Mouse (Mus musculus) cerebellum, postnatal 4 days (tissue): ENCODE data around the gene Haspin.

Source experiments
- DNase-seq, 2 experiments: peaks; one replicate each; pipeline ENCODE4 v3.0.0; 2022; ENCODE audit warnings: low spot score in 2 of 2, mixed read lengths in 1 of 2

The Haspin gene

DNA sequence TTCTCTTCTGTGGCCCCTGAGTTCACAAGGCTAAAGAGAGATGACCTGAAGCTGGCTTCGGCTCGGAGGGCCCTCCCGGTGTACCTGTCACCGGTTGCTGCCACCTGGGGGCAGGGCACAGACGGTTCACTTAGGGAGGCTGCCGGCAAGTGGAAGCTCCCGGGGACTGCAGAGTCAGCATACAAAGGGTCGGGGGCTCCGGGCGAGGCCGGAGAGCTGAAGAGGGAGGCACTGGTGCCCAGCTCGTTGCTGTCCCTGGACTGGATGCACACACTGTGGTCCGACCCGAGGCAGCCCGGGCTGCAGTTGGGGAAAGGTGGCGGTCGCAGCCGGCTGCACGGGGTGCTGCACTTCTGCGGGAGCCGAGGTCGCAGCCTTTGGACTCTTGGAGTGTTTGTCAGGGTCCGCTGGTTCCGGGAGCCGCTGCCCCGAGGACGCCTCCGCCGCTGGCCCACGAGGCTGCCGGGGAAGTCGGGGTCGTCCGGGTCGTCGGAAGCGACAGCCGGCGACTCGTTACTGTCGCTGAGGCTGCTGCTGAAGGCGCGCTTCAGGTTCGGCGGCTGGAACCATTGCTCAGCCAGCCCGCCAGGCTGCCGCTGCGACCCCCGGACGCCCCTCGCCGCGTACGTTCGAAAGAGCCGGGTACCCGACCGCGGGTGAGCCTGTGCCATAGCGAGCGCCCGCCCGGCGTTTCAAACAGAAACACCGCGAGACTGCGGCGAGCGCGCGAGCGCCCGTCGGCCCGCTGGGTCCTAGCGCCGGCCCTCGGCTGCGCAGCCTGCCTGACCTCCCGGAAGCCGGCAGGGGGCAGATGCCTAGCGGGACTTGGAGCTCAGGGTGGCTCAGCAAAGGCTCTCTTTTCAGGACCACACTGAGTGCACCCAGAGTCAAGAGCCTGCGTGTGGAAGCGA lies at the start of gene Haspin:
Gene Haspin (minus strand): TSS at position 704 of the 911 bp plus-strand sequence.
- peak; percentile 85 to 94 for DNase-seq

DNA sequence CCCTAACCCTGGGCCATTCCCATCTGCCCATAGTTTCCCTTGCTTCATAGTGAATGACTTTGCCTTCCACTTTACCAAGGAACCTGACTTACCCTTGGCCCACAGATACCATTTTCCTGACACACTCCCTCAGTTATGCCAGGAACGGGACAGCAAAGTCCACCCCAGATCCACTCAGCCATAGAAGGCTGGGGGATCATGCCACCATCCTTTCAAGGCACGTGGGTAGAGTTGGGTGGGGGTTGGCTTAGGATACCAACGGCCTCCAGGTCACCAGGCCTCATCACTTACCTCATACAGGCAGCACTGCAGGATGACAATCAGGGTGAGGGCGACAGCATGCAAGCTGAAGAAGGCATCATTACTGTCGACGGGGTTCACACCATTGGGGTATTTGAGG lies 49.1 kb upstream of the Haspin start:
- DNase-seq = no peak

DNA sequence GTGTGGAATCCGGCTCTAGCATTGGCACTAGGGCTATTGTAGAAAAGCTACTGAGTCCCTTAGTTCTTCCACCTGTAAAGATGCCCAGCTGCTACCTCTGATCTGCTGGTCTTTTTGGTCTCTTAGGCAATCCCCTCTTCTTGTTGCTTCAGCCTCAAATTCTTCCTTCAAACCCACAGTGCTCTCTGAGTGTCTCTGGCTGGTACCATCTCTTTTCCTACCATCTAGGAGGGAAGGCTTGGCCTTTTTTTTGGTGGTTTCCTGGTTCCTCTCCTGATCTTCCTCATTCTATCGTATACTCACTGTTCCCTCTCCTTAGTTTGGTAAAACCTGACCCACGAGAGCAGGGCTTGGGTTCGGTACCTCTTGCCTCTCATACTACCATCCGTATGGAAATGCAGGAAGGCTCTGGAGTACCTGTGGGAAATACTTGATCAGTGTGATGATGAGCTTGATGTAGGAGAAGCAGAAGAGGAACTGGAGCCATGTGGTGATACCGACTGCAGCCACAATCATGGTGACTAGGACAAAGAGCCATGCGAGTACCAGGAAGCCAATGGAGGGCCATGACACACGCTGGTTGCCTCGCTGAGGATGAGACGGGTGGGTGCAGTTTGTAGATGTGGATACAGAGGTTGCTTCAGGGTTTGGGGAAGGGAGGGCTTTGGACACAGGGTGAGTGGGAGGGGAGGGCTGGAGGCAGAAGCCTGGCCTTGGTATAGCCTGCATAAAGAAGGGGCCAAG lies 48.0 kb upstream of the Haspin start:
- DNase-seq = no peak

GRCm38 (mm10) chr11:73177895-73178294 lies 39.8 kb upstream of the Haspin start:
- no peak for DNase-seq

DNA sequence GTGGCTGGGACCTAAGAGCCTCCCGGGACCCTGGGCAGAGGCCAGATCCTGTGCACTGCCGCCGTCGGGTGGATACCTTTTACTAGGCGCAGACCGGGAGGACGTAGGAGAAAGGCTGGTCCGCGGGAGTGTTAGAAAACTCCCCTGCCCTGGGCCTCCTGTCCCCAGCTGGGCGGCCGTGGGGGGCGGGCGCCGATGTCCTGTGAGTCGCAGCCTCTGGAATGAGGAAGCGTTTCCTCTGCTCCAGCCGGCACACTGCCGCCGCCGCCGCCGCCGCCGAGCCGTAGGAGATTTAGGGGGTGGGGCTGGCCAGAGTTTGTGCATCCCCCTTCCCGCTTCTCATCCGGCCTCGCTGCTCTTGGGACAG lies 39.4 kb upstream of the Haspin start:
- peak; percentile 33 to 49 for DNase-seq

DNA sequence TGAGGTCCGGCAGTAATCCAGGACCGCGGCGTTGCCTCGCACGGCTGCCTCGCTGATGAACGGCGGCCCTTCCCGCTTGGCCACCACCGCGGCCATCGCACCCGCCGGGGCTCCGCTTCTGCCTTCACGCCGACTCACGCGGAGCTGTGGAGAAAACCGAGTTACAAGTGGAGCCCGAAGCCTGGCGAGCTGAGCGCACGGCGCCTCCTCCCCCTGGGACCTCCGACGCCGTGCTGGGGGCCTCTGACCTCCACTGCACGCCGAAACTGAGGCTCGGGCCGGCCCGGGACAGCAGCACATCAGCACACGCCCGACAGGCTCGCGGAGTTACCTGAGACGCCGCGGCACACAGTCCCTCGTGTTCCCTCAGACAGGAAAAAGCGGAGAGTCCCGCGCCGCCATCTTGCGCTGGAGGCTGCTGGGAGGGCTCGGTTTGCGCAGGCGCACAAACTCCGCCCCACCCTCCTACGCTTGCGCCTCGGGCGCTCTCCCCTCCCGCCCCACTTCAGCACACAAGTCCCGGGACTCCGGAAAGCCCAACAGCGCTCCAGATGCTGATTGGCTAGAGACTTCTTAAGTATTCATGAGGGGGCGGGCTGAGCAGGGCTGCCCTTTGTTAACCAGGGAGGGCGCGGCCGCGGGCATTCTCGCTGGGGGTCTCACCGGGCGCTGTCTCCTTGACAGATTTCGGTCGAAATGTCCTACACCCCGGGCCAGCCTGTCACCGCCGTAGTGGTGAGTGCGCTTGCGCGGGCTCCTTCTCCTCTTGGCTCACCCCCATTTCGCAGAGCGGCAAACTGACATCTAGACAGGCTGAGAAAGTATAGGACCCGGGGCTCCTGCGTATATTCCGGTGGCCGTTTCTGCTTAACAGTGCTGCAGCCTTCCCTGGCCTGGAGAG lies 38.8 kb upstream of the Haspin start, which contains the start of the genes Emc6 and Tax1bp3:
Gene Emc6 (minus strand): TSS at position 430 of the 901 bp plus-strand sequence.
Gene Tax1bp3 (plus strand): TSS at position 476 of the 901 bp plus-strand sequence.
- peak; percentile 92 to 94 for DNase-seq

DNA sequence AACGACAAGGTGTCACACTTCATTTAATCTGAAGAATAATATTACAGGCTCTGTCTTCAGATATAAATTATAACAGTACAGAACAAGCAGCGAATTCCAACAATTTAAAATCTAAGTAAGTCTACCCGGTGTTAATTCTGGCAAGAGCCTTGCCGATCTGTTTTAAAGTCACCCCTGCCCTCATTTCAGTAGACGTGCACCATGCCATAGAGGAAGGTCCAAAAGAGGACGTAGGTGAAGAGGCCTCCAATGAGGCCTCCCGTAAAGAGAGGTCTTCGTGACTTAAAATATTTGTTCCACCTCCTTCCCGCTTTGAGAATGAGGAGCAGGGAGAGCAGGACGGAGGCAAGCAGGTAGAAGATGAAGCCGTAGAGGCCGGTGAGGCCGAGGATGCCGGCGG lies 38.1 kb upstream of the Haspin start:
- DNase-seq = no peak

- DNase-seq = no peak
Observed at GRCm38 (mm10) chr11:73175612-73176011, 37.5 kb upstream of the Haspin start.

DNA sequence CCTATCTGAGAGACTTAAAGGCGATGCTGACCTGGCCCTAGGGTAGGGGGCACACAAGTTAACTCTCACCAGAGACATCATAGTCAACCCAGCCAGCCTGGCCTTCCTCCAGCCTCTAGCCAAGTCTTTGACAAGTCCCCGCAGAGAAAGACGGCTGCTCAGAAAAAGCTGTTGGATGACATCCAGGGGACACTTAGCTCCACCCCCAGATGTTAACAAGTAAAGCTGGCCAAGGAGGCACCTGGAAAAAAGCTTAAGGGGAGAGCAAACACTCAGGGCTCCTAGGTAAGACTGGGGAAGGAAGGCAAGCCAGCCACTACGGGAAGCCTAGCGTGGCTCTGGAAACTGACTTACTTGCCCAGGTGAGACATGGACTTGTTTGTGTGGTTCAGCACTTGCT lies 34.1 kb upstream of the Haspin start:
- DNase-seq = no peak

- peak in 1 of 2 experiments; percentile 60 for DNase-seq
Observed at GRCm38 (mm10) chr11:73169231-73169630, 31.1 kb upstream of the Haspin start.

DNA sequence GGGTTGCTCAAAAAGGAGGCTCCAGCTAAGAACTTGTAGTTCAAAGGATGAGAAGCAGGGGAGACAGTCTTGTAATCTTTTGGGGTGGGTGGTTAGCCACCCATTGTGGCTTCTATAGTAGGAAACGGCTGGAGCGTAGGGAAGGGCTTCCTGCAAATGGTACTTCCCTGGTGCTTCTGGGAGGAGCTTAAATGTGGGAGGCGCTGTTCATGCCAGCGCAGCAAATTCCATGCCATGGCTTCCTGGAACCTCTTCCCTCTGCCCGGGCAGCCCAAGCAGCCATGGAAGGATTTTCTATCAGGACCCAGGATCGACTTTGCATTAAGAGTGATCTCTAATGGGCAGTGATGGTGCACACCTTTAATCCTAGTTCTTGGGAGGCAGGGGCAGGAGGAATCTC lies 30.5 kb upstream of the Haspin start:
- no peak for DNase-seq

DNA sequence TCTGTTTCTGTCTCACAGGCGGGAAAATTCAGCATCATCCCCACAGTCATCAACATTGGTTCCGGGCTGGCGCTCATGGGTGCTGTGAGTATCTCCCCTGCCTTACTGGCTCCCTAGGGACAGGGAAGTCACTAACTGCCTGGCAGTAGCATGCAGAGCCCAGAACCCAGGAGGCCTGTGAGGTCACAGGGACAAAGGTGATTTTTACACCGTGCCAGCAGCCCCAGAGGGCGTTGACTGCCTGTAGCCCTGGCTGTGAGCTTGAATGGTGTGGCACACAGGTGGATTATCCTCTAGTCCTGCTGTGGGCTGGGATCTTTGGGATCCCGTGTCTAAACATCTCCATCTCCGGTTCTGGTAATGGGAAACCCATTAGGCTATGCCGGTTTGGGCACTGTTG lies 30.0 kb upstream of the Haspin start:
- DNase-seq = no peak

GRCm38 (mm10) chr11:73162284-73162683 lies 24.2 kb upstream of the Haspin start:
- no peak for DNase-seq

DNA sequence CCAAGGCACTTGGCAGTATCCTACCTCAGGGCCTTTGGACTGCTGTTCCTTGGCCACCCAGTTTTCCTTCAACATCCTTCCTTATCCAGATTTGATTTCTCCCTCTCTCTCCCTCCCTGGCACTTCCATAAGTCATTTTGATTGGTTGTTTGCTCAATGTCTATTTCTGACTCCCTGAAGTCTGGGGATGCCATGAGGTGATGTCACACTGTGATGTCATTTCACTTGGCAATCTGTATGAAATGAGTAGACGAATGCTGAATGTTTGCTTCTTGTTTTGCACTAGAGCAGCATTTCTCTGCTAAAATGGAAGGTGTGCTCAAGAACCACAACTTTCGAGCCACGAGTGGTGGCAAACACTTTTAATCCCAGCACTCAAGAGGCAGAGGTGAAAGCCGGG lies 23.5 kb upstream of the Haspin start:
- DNase-seq = no peak

DNA sequence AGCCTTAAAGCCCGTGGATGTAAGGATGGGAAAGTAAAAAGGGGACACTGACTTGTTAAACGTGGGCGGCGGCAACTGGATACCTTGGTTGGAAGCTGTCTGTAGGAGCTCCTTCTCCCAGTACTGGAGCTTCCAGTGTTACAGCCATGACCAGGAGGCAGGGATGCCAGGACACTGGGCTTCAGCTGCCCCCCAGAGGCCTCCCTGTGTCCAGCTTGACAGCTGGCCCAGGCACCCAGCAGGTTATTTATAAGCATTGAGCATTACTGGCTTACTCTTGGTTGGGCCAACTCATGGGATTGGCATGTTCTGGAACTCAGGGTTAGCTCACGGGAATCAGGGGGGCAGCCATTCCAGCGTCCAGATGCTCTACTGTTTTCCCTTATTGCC lies 22.7 kb upstream of the Haspin start:
- DNase-seq = no peak

GRCm38 (mm10) chr11:73159957-73160810 lies 22.1 kb upstream of the Haspin start, which contains the start of gene P2rx5:
Gene P2rx5, plus strand, starts transcription at chr11:73160421.
- peak in 1 of 2 experiments; percentile 23 for DNase-seq

DNA sequence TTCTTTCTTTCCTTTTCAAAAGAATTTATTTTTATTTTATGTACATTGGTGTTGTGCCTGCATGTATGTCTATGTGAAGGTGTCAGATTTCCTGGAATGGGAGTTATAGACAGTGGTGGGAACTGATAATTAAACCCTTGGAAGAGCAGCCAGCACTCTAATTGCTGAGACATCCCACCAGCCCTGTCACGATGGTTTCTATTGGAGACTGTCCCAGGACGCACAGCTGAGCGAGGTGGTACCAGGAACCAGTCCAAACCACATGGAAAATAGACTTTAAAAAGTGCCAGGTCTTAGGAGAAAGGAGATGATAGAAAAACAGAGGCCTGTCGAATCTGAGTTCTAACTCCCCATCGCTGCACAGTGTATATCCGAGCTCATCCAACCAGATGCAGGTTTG lies 17.0 kb upstream of the Haspin start:
- no peak for DNase-seq

DNA sequence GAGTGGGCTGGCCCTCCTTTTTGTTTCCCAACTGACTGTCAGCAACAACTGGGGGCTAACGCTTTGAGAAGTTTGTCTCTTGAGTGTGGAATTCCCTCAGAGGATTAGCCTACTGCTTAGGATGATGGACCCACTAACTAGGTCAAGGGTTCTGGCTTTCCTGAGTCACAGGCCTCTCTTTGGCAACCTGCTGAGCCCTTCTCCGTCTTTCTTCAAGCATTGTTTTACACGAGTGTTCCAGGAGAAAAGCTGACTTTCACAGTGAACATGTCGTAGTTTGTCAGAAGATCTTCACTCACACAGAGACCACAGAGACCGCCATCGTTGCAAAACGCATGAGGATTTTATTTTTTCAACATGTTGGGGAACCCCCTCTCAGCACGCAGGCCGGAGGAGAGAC lies 10.1 kb upstream of the Haspin start:
- DNase-seq = no peak

- no peak for DNase-seq
Observed at GRCm38 (mm10) chr11:73146975-73147365, 8.9 kb upstream of the Haspin start.
